Mouse (Mus musculus) midbrain, embryonic 13.5 days (tissue): ENCODE measurements around the gene Prok2. TPM values are rescaled to one million over a fixed set of nuclear protein-coding genes. Genes with fewer than 3 reads are reported as not detected.
A peak's percentile ranks its signal among the peaks of the same experiment; 100 is the strongest.

Experiments used
- ATAC-seq: fragments of 200-750 bp; cut with Nextera tagmentation; 2 replicates; pipeline ENCODE4 v1.8.0; 2017; ENCODE audit warnings: mild to moderate bottlenecking, moderate TSS enrichment, moderate library complexity
- H3K27ac ChIP-seq: fragments of 300-500 bp; sonication (generic); 2 replicates; pipeline ENCODE4 v1.5.1; 2015; ENCODE audit warnings: inconsistent platforms, mild to moderate bottlenecking, moderate library complexity
- H3K27me3 ChIP-seq: fragments of 300-500 bp; sonication (generic); 2 replicates; pipeline ENCODE4 v1.6.1; 2015; ENCODE audit warnings: mild to moderate bottlenecking, inconsistent platforms
- H3K36me3 ChIP-seq: fragments of 300-500 bp; sonication (generic); 2 replicates; pipeline ENCODE4 v1.6.1; 2015; ENCODE audit warnings: mild to moderate bottlenecking, inconsistent platforms
- H3K4me1 ChIP-seq: fragments of 300-500 bp; sonication (generic); replicated peaks from 2 replicates; pipeline ENCODE4 v1.6.1; 2015; ENCODE audit warnings: inconsistent platforms
- H3K4me2 ChIP-seq: fragments of 300-500 bp; sonication (generic); replicated peaks from 2 replicates; pipeline ENCODE4 v1.6.1; 2015; ENCODE audit warnings: moderate library complexity, mild to moderate bottlenecking, inconsistent platforms
- H3K4me3 ChIP-seq: fragments of 300-500 bp; sonication (generic); replicated peaks from 2 replicates; pipeline ENCODE4 v1.5.1; 2015; ENCODE audit warnings: mild to moderate bottlenecking, inconsistent platforms
- H3K9ac ChIP-seq: fragments of 300-500 bp; sonication (generic); replicated peaks from 2 replicates; pipeline ENCODE4 v1.6.1; 2015; ENCODE audit warnings: mild to moderate bottlenecking, inconsistent platforms
- H3K9me3 ChIP-seq: fragments of 300-500 bp; sonication (generic); 2 replicates; pipeline ENCODE4 v1.6.1; 2016; ENCODE audit warnings: mild to moderate bottlenecking, inconsistent platforms
- WGBS: fragments of 180-500 bp; shearing (Covaris S2); methylation state at CpG from one replicate; pipeline ENCODE4 v1.1.7; 2015; 5-methylcytosine and 5-hydroxymethylcytosine counted together
- polyA plus RNA-seq: library from polyadenylated mRNA; unstranded; fragments of >200 nt; fragmentation: Nextera tagmentation; extraction: Ambion mirVana; gene quantifications from 2 replicates; pipeline ENCODE4 v1.2.1, GENCODE M21; 2015

Prok2 gene
- polyA plus RNA-seq, 1 experiment from 2014 or later, result 0.39 TPM

- H3K27ac ChIP-seq, result no peak overlapping the region
- H3K9ac ChIP-seq, result no peak overlapping the region
- H3K4me1 ChIP-seq, result peaks cover 19% of the 10 kb centered on the region
- ATAC-seq, result no peak
- no peak overlapping the region for H3K4me2 ChIP-seq
- peaks cover 50% of the 10 kb centered on the region for H3K27me3 ChIP-seq
- no peaks in the 10 kb centered on the region for H3K36me3 ChIP-seq
- WGBS, result 91% methylated on average over 4 of the region's 4 CpGs
- no peak overlapping the region for H3K4me3 ChIP-seq
- H3K9me3 ChIP-seq, result no peaks in the 10 kb centered on the region
These were observed 3.7 kb upstream of the Prok2 start for GRCm38 (mm10) chr6:99729853-99730252.

- Histone ChIP-seq H3K4me2 (peak overlapping the region; percentile 92), H3K9me3 (no peaks in the 10 kb centered on the region), H3K9ac (peak overlapping the region; percentile 47), H3K27ac (no peak overlapping the region), H3K36me3 (no peaks in the 10 kb centered on the region), H3K4me1 (peaks cover 19% of the 10 kb centered on the region), H3K4me3 (peak overlapping the region; percentile 45), H3K27me3 (peaks cover 61% of the 10 kb centered on the region)
- 4% methylated on average over 22 of the region's 22 CpGs for WGBS
- ATAC-seq, result 0 out of 2 replicates have a peak, but pooled peaks have one; percentile 55
These were observed 548 bp upstream of the Prok2 start for GRCm38 (mm10) chr6:99726576-99727303.

GRCm38 (mm10) chr6:99722390-99722789 lies 3.8 kb downstream of the Prok2 start:
- 92% methylated on average over 9 of the region's 9 CpGs for WGBS
- Histone ChIP-seq H3K4me1 (peaks cover 18% of the 10 kb centered on the region), H3K27me3 (peaks cover 42% of the 10 kb centered on the region), H3K9ac (no peak overlapping the region), H3K27ac (no peak overlapping the region), H3K9me3 (no peaks in the 10 kb centered on the region), H3K4me3 (no peak overlapping the region), H3K4me2 (no peak overlapping the region), H3K36me3 (no peaks in the 10 kb centered on the region)
- ATAC-seq, result no peak

GRCm38 (mm10) chr6:99721032-99721431 lies 5.2 kb downstream of the Prok2 start:
- no peak for ATAC-seq
- Histone ChIP-seq H3K27ac (no peak overlapping the region), H3K4me2 (no peak overlapping the region), H3K4me3 (no peak overlapping the region), H3K4me1 (peaks cover 5% of the 10 kb centered on the region), H3K9me3 (no peaks in the 10 kb centered on the region), H3K27me3 (peaks cover 29% of the 10 kb centered on the region), H3K36me3 (no peaks in the 10 kb centered on the region), H3K9ac (no peak overlapping the region)
- WGBS, result 90% methylated on average over 9 of the region's 9 CpGs

GRCm38 (mm10) chr6:99715913-99716312 lies 10.3 kb downstream of the Prok2 start:
- 81% methylated on average over 5 of the region's 6 CpGs for WGBS
- H3K36me3 ChIP-seq, result no peaks in the 10 kb centered on the region
- H3K27me3 ChIP-seq, result 0 out of 2 replicates have a peak, but pooled peaks cover 3% of the 10 kb centered on the region
- H3K4me3 ChIP-seq, result no peak overlapping the region
- H3K27ac ChIP-seq, result no peak overlapping the region
- no peak overlapping the region for H3K4me2 ChIP-seq
- no peak overlapping the region for H3K9ac ChIP-seq
- no peaks in the 10 kb centered on the region for H3K4me1 ChIP-seq
- no peak for ATAC-seq
- H3K9me3 ChIP-seq, result no peaks in the 10 kb centered on the region

GRCm38 (mm10) chr6:99715191-99715590 lies 11.0 kb downstream of the Prok2 start:
- Histone ChIP-seq H3K27me3 (0 out of 2 replicates have a peak, but pooled peaks cover 3% of the 10 kb centered on the region), H3K9me3 (no peaks in the 10 kb centered on the region), H3K4me1 (no peaks in the 10 kb centered on the region), H3K4me3 (no peak overlapping the region), H3K27ac (no peak overlapping the region), H3K9ac (no peak overlapping the region), H3K36me3 (no peaks in the 10 kb centered on the region), H3K4me2 (no peak overlapping the region)
- no peak for ATAC-seq
- WGBS, result 69% methylated on average over 6 of the region's 6 CpGs

- WGBS, result 56% methylated on average over 5 of the region's 5 CpGs
- Histone ChIP-seq H3K4me2 (no peak overlapping the region), H3K9me3 (no peaks in the 10 kb centered on the region), H3K27ac (no peak overlapping the region), H3K9ac (no peak overlapping the region), H3K4me3 (no peak overlapping the region), H3K36me3 (no peaks in the 10 kb centered on the region), H3K27me3 (no peaks in the 10 kb centered on the region), H3K4me1 (no peaks in the 10 kb centered on the region)
- ATAC-seq, result no peak
These were observed 12.9 kb downstream of the Prok2 start for GRCm38 (mm10) chr6:99713256-99713655.

GRCm38 (mm10) chr6:99711576-99712101 lies 14.6 kb downstream of the Prok2 start:
- Histone ChIP-seq H3K9me3 (no peaks in the 10 kb centered on the region), H3K4me1 (no peaks in the 10 kb centered on the region), H3K9ac (no peak overlapping the region), H3K27ac (no peak overlapping the region), H3K4me3 (no peak overlapping the region), H3K27me3 (no peaks in the 10 kb centered on the region), H3K36me3 (no peaks in the 10 kb centered on the region), H3K4me2 (no peak overlapping the region)
- 78% methylated on average over 11 of the region's 11 CpGs for WGBS
- no peak for ATAC-seq

GRCm38 (mm10) chr6:99700484-99700883 lies 25.7 kb downstream of the Prok2 start:
- no peak for ATAC-seq
- Histone ChIP-seq H3K27me3 (peaks cover 14% of the 10 kb centered on the region), H3K4me2 (no peak overlapping the region), H3K4me1 (peaks cover 4% of the 10 kb centered on the region; the same call in 1 of the 2 replicates), H3K36me3 (no peaks in the 10 kb centered on the region), H3K4me3 (no peak overlapping the region), H3K9me3 (no peaks in the 10 kb centered on the region), H3K27ac (no peak overlapping the region), H3K9ac (no peak overlapping the region)
- WGBS, result 63% methylated on average over 3 of the region's 3 CpGs

- Histone ChIP-seq H3K4me1 (peaks cover 27% of the 10 kb centered on the region), H3K27me3 (peaks cover 69% of the 10 kb centered on the region), H3K4me3 (peak overlapping the region; percentile 72), H3K36me3 (no peaks in the 10 kb centered on the region), H3K4me2 (peak overlapping the region; percentile 86), H3K9ac (peak overlapping the region; percentile 89), H3K9me3 (no peaks in the 10 kb centered on the region), H3K27ac (peak overlapping the region; percentile 93)
- under 1% methylated on average over 104 of the region's 110 CpGs for WGBS
- ATAC-seq, result peak; percentile 10
These were observed 33.0 kb downstream of the Prok2 start for GRCm38 (mm10) chr6:99692916-99693841.

GRCm38 (mm10) chr6:99692206-99692915 lies 33.8 kb downstream of the Prok2 start, which contains the start of gene Gpr27:
TSS of gene Gpr27 (plus strand) at chr6:99692679.
- peak; percentile 92 for ATAC-seq
- Histone ChIP-seq H3K27me3 (peaks cover 69% of the 10 kb centered on the region), H3K9me3 (no peaks in the 10 kb centered on the region), H3K4me2 (peak within 1 kb of the TSS; percentile 86), H3K4me3 (peak within 1 kb of the TSS; percentile 72), H3K36me3 (no peaks in the 10 kb centered on the region), H3K9ac (peak within 1 kb of the TSS; percentile 89), H3K4me1 (peaks cover 27% of the 10 kb centered on the region), H3K27ac (peak within 1 kb of the TSS; percentile 93)
- 1% methylated on average over 84 of the region's 112 CpGs for WGBS
